Mouse (Mus musculus): ENCODE data around the gene Ash1l.
"Not testable (repeated sequence)": the region's sequence is repeated elsewhere in the genome, so short reads cannot be mapped to it uniquely, and the experiment has no call there.

Gene Ash1l

DNA sequence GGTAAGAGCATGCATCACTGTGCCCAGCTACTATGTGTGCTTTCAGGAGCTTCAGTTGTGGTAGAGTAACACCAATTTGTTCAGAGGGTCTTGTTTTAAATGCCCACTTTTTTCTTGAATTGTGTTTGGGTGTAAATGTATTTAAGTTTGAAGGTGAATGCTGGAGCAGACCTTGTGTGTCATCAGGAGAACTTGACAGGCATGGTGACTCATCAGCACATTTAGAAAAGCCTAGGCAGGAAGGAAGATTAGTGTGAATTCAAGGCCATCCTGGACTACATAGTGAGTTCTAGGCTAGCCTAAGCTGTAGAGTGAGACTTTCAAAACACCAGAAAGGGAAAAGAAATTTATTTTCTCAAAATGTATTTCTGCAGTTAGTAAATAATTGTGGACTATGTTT, 3.3 kb downstream of the Ash1l start:
- no peak for DNase-seq (ENCODE audit: extremely low read depth, low read depth, low spot score)

DNA sequence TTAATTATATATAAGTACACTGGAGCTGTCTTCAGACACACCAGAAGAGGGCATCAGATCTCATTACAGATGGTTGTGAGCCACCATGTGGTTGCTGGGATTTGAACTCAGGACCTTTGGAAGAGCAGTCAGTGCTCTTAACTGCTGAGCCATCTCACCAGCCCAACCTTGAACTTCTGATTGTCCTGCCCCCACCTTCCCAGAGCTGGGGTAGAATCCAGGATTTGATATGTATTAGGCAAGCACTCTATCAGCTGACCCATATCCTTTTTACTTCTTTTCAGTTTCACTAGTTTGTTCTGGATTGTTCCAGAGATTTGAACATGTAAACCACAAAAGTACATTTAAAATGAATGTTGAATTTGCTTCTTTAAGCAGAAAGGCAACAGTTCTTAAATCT, 12.8 kb downstream of the Ash1l start:
- not testable (repeated sequence) for DNase-seq (ENCODE audit: extremely low read depth, low read depth, low spot score)

DNA sequence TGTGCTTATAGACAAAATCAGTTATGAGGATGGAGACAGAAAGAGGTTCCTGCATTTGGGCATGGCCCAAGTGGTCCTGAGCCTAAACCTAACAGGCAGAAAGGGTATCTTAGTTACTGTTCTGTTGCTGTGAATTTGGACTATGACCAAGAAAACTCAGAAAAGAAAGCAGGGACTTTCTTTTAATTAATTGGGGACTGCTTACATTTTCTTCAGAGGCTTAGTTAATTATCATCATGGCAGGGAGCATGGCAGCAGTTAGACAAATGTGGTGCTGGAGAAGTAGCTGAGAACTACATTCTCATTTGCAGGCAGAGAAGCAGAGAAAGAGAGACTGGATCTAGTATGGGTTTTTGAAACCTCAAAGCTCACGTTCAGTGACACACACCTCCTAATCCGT, 24.6 kb downstream of the Ash1l start:
- no peak for DNase-seq (ENCODE audit: extremely low read depth, low read depth, low spot score)

DNA sequence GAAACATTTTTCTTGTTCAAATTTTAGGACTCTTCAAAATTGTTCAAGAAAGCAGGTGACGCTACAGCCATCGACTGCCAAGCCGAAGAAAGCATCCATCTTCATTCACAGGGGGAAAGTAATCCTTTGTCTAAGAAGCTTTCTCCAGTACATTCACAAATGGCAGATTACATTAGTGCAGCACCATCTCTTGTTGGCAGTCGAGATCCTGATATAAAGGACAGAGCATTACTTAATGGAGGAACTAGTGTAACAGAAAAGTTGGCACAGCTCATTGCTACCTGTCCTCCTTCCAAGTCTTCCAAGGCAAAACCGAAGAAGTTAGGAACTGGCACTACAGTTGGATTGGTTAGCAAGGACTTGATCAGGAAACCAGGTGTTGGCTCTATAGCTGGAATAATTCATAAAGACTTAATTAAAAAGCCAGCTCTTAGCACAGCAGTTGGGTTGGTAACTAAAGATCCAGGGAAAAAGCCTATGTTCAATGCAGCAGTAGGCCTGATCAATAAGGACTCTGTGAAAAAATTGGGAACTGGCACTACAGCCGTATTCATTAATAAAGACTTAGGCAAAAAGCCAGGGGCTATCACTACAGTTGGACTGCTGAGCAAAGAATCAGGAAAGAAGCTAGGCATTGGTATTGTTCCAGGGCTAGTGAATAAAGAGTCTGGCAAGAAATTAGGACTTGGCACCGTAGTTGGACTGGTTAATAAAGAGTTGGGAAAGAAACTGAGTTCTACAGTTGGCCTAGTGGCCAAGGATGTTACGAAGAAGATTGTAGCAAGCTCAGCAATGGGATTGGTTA, 31.0 kb downstream of the Ash1l start:
- peak; percentile 80 for DNase-seq (ENCODE audit: extremely low read depth, low read depth, low spot score)

DNA sequence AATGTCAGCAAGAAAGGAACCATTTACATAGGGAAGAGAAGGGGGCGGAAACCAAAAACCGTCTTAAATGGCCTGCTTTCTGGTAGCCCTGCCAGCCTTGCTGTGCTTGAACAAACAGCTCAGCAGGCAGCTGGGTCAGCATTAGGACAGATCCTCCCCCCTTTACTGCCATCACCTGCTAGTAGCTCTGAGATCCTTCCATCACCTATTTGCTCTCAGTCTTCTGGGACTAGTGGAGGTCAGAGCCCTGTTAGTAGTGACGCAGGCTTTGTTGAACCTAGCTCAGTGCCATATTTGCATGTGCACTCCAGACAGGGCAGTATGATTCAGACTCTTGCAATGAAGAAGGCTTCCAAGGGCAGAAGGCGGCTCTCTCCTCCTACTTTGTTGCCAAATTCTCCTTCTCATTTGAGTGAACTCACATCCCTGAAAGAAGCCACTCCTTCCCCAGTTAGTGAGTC, 33.5 kb downstream of the Ash1l start:
- DNase-seq (ENCODE audit: extremely low read depth, low read depth, low spot score): peak; percentile 30

DNA sequence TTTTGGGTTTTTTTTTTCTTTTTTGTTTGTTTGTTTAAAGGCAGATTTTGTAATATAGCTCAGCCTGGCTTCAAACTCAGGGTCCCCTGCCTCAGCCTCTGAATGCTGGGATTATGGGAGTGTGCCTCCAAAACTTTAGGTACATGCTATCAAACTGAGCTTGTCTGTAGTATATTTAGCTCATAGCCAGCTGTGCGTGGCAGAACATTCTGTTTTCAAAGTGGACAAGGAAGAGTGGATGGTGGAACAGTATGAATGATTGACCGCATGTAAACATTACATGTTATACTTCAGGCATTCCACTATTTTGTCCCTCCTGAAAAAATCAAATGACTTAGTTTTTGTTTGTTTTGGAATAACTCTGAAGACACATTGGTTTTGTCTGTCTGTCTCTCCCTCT, 42.4 kb downstream of the Ash1l start:
- no peak for DNase-seq (ENCODE audit: extremely low read depth, low read depth, low spot score)

DNA sequence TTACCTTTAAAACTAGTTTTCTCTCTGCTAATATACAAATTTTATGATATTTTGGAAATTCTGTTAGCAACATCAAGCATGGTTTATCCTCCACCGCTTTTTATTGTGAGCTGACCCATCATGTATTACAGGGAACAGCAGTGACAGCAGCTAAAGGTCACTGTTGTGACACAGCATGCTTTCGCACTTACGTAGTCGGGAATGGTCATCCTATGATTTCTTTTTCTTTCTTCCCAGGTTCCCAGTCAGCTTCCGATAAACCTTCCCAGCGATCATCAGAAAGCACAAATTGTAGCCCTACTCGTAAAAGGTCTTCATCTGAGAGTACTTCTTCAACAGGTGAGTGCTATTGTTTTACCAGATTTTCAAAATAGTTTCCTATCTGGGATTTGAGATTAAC, 51.1 kb downstream of the Ash1l start:
- no peak for DNase-seq (ENCODE audit: extremely low read depth, low read depth, low spot score)

DNA sequence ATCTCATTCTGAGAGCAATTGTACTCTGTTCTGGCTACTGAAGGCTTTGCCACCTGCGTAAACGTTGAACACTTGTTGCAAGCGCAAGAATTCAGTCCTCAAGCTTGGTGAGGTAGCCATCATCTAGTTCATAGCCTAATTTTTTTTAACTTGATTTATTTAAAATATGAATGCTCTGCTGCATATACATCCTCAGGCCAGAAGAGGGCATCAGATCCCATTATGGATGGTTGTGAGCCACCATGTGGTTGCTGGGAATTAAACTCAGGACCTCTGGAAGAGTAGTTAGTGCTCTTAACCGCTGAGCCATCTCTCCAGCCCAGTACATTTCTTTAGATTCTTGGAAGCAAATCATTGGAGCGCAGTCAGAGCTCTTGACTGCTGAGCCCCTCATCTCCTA, 80.5 kb downstream of the Ash1l start:
- not testable (repeated sequence) for DNase-seq (ENCODE audit: extremely low read depth, low read depth, low spot score)

DNA sequence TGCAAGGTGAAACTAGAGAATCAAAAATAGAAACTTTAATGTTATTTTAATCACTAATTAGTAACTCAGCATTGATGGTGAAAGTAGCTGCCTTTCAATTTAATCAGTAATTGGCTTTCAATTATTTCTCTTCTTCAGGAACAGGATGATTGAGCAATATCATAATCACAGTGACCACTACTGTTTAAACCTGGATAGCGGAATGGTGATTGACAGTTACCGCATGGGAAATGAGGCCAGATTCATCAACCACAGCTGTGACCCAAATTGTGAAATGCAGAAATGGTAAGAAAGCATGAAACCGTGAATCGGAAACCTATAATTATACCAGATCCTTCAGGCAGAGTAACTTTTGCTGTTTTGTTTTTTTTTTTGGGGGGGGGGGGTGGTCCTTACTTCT, 92.9 kb downstream of the Ash1l start:
- no peak for DNase-seq (ENCODE audit: extremely low read depth, low read depth, low spot score)

DNA sequence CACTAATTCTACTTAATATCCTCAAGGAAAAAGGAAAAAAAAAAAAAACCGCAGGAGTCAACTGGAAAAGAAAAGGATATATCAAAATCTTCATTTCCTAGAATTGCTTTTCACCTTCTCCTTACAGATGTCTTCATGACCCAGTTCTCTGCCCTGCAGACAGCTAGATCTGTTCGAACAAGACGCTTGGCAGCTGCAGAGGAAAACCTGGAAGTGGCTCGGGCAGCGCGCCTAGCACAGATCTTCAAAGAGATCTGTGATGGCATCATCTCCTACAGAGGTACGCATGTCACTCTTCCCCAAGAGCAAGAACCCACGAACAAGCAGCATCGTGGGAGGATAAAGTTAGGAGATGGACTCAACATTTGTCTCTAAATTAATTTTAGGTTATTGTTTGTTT, 107.9 kb downstream of the Ash1l start:
- DNase-seq (ENCODE audit: extremely low read depth, low read depth, low spot score): peak; percentile 68

DNA sequence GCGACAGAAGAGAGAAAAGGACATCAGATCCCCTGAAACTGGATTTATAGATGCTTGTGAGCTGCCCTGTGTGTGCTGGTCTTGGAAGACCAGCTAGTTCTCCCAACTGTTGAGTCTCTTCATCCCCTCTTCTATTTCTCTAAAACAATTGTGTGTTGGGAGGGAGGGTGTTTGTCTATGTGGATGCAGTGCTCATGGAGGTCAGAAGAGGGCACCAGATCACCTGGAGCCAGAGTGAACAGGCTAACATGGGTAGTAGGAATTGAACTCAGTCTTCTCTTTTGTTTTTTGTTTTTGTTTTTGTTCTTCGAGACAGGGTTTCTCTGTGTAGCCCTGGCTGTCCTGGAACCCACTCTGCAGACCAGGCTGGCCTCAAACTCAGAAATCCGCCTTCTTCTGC, 108.4 kb downstream of the Ash1l start:
- no peak for DNase-seq (ENCODE audit: extremely low read depth, low read depth, low spot score)

DNA sequence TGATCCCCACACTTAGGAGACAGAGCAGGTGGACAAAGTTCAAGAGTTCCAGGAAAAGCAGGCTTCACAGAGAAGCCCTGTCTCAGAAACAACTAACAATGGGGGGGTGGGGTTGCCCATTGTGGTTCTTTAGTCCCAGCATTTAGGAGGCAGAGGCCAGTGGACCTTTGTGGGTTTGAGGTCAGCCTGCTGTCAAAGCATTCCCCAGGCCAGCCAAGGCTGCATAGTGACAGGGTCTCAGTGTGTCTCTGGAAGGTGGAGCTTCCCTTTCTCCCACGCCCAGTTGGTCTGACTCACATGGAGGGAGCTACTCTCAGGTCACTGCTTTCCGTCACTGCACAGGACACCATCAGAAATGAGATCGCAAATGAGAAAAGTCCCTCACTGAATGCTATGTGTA, 111.3 kb downstream of the Ash1l start:
- DNase-seq (ENCODE audit: extremely low read depth, low read depth, low spot score): no peak

DNA sequence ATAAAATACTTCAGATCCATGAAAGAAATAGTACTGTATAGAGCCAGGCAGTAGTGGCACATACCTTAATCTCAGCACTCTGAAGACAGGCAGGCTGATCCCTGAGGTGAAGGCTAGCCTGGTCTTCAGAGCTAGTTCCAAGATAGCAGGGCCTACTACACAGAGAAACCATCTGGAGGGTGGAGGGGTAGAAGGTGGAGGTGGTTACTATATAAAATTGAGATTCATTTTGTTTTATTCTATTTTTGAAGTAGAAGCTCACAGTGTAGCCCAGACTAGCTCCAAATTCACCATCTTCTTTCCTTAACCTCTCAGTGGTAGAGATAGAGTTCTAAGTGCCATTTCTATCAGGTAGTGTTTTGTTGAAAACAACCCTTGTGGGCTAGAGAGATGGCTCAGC, 116.8 kb downstream of the Ash1l start:
- DNase-seq (ENCODE audit: extremely low read depth, low read depth, low spot score): no peak

DNA sequence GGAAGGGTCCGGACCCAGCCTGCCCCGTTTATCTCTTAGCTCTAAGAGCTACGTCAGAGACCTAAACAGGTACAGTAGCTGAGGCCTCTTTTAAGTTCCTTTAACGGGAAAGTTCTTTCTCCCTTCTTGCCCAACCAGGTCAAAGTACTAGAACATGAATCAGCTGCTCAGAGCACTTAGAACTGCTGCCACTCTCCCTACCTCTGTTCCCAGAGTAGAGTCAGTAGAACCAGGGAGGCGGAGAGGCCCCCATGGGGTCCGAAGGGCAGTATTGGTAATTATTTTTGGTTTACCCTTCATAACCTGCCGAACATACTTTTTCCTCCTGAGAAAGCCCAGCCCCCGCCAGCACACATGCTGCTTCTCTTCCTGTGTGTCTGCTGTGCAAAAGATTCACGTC, 127.0 kb downstream of the Ash1l start:
- DNase-seq (ENCODE audit: extremely low read depth, low read depth, low spot score): no peak

DNA sequence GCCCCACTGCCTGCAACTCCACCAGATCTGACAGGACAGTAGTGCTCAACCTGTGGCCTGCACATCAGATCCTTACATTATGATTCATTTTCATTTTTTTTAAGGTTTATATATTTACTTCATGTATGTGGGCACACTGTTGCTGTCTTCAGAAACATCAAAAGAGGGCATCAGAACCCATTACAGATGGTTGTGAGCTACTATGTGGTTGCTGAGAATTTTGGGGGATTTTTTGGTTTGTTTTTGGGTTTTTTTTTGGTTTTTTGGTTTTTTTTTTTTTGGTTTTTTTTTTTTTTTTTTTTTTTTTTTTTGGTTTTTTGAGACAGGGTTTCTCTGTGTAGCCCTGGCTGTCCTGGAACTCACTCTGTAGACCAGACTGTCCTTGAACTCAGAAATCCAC, 131.9 kb downstream of the Ash1l start:
- DNase-seq (ENCODE audit: extremely low read depth, low read depth, low spot score): not testable (repeated sequence)

DNA sequence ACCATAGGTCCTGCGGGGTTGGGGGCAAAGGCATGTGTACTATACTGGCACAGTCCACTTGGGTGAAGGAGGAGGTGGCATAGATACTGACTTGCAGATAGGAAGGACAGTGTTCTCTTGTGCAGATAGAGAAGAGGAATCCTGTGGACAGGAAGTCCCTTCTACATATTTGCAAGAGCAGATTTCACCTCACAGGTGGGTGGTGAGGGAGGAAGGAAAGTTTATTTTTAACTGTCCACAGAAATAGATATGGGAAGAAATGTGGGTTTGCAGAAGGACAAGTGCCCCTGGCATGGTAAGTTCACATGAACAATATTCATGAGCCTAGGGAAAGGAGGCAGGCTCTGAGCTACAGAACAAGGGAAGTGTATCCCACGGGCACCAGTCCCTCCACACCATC, 133.7 kb downstream of the Ash1l start:
- DNase-seq (ENCODE audit: extremely low read depth, low read depth, low spot score): no peak

DNA sequence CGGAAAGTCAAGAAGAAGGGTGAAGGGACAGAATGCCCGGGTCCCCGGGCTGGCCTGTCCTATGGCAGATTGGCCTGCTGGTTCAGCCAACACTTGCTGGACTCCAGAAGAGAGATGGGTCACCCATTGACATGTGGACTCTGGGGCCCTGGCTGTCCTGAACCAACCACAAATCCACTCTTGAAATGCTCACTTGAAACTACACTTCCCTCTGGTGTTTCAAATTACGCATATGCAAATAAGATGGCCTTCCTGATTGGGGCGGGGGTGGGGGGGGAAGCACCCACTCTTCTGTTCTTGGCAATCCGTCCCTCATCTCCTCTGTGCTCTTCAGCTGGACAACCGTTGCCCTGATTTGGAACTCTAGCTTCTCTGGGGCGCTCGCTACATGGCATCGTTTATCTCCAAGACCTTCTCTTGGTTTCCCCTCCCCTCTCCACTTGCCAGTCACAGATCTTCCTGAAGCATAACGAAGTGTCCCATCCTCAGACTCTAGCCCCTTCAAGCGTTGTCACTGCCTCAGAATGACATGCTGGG, 134.3 kb downstream of the Ash1l start:
- no peak for DNase-seq (ENCODE audit: extremely low read depth, low read depth, low spot score)

DNA sequence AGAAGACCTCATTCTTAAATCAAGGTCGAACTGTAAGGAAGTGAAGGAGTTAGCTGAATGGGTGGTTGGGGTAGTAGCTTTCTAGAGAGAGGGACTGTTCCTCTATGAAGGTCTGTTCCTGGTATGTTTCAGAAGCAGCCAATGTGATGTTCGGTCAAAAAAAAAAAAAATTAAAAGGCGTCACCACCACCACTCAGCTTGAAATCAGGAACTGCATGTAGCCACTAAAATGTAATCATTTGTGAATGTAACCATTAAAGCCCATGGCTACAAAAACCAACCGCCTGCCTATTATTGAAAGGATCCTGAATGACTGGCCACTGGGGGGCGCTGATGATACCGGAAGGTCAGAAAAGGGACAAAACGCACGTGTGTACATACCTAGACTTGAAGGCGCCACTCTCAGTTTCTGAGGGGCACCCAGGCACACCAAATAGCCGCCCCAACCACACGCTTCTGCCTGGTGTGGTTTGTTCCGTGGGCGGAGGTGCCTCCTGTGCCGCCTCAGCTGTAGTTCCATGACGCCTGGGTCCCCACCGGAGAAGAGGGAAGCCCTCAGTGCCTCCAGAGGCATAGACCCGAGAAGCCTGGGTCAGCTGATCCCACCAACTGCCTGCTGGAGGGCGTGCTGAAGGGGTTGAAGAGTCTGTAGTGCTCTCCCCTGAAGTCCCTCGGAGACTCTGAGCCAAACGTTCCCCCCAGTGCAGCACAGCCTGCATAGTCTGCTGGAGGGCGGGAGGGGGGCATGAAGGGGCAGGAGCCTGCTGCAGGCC, 137.1 kb downstream of the Ash1l start:
- DNase-seq (ENCODE audit: extremely low read depth, low read depth, low spot score): no peak

DNA sequence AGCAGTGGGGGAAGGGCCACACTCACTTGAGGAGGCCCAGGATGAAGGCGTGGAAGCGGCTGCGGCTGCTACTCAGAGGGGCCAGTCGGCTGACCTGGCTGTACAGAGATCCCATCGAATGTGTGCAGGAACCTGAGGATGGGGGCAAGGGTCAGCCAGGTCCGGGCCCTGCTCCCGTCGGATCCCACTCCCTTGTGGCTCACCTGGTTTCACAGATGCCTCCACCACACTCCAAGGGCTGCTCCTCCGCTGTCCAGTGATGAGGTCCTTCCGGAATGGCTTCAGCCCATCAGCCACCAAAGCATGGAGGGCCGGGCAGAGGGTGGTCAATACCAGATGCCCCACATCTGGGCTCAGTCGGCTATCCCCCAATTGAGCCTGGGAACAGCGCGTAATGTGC, 138.6 kb downstream of the Ash1l start:
- DNase-seq (ENCODE audit: extremely low read depth, low read depth, low spot score): no peak

DNA sequence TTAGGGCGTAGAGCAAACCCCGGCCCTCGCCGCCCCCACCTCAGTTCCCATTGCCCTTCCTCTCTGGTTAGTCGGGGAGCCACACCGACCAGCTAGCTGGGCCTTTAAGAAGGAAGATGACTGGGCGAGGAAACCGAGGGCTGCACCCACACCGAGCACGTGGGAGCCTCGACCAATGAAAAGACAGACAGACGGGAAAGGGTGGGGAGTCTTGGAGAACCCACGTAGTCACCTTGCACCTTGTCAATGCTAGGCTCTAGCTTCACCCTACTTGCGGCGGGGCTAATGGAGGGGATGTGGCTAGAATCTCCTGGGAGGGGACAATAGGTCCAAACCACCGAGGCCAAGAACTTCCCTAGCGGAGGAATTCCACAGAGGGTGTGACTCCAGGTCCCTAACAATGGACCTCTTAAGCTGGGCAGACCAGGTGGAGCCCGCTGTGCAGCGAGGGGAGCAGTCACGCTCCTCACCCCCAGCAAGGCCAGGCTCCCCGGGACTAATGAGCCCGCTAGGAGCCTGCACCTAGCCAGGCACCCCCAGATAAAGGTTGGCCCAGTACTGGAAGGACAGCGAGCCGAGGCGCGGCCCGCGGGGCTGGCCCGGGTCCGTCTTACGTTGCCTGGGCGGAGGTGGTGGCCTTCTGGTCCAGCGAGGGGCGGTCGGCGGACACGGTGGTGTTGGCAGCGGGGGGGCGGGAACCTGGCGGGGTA, 139.6 kb downstream of the Ash1l start:
- peak; percentile 54 for DNase-seq (ENCODE audit: extremely low read depth, low read depth, low spot score)
